Mouse (Mus musculus) forebrain, embryonic 14.5 days (tissue): ENCODE measurements around the gene 1810043G02Rik. TPM values are rescaled to one million over a fixed set of nuclear protein-coding genes. Genes with fewer than 3 reads are reported as not detected.
"Not testable (repeated sequence)": the region's sequence is repeated elsewhere in the genome, so short reads cannot be mapped to it uniquely, and the experiment has no call there.

Experiments
- ATAC-seq: fragments of 200-750 bp; cut with Nextera tagmentation; 2 replicates; pipeline ENCODE4 v1.8.0; 2017; ENCODE audit warnings: mild to moderate bottlenecking, moderate library complexity
- DNase-seq: peaks from one replicate; pipeline ENCODE4 v3.0.0-alpha.2; 2015; ENCODE audit warnings: low spot score
- H3K27ac ChIP-seq: fragments of 300-500 bp; sonication (generic); 2 replicates; pipeline ENCODE4 v1.5.1; 2014; ENCODE audit warnings: low read depth, mild to moderate bottlenecking, control low read depth, low read length, moderate library complexity
- H3K27me3 ChIP-seq: fragments of 300-500 bp; sonication (generic); replicated peaks from 2 replicates; pipeline ENCODE4 v1.6.1; 2014; ENCODE audit warnings: low read length, control low read depth, mixed read lengths; ENCODE audit not compliant: control insufficient read depth, insufficient read depth
- H3K36me3 ChIP-seq: fragments of 300-500 bp; sonication (generic); 2 replicates; pipeline ENCODE4 v1.6.1; 2014; ENCODE audit warnings: low read length, control low read depth; ENCODE audit not compliant: control insufficient read depth, insufficient read depth
- H3K4me1 ChIP-seq: fragments of 300-500 bp; sonication (generic); 2 replicates; pipeline ENCODE4 v1.6.1; 2014; ENCODE audit warnings: antibody characterized with exemption, low read length, control low read depth; ENCODE audit not compliant: control insufficient read depth, insufficient read depth
- H3K4me2 ChIP-seq: fragments of 300-500 bp; sonication (generic); 2 replicates; pipeline ENCODE4 v1.6.1; 2014; ENCODE audit warnings: mild to moderate bottlenecking, control low read depth, low read length
- H3K4me3 ChIP-seq: fragments of 300-500 bp; sonication (generic); 2 replicates; pipeline ENCODE4 v1.5.1; 2014; ENCODE audit warnings: low read depth, low read length, control low read depth
- H3K9ac ChIP-seq: fragments of 300-500 bp; sonication (generic); 2 replicates; pipeline ENCODE4 v1.6.1; 2014; ENCODE audit warnings: mild to moderate bottlenecking, low read length, control low read depth, moderate library complexity
- H3K9me3 ChIP-seq: fragments of 300-500 bp; sonication (generic); replicated peaks from 2 replicates; pipeline ENCODE4 v1.6.1; 2016; ENCODE audit warnings: low read length, control low read depth, mixed read lengths; ENCODE audit not compliant: control insufficient read depth
- WGBS: fragments of 180-500 bp; shearing (Covaris S2); extraction: QIAGEN DNeasy Blood & Tissue Kit; methylation state at CpG from one replicate; pipeline ENCODE4 v1.1.7; 2014; 5-methylcytosine and 5-hydroxymethylcytosine counted together
- polyA plus RNA-seq: library from polyadenylated mRNA; unstranded; fragments of >200 nt; fragmentation: Nextera tagmentation; extraction: Ambion mirVana; gene quantifications from 2 replicates; pipeline ENCODE4 v1.2.1, GENCODE M21; 2014

Gene 1810043G02Rik
- polyA plus RNA-seq, 1 experiment from 2014 or later = 31.0 TPM

DNA sequence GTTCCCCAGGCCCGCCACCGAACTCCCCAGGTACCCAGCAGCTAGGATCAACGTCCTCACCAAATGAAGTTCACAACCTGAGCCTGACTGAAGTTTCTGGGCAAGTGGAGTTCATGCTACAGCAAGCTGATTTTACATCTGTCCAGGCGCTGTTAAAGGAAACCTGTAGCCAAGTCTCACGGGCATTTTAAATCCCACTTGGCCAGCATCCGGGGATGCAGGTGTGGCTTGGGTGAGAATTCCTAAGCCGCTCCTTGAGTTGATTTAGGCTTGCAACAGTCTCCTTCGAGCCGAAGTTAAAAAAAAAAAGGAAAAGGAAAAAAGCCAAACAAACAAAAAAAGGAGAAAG is 31.6 kb downstream of the 1810043G02Rik start, which contains the start of gene Pfkl:
TSS of gene Pfkl (minus strand) at position 139 of the 349 bp plus-strand sequence.
- peak within 1 kb of the TSS; percentile 93 for H3K27ac ChIP-seq
- H3K9me3 ChIP-seq = no peaks in the 10 kb centered on the region
- peaks cover 14% of the 10 kb centered on the region for H3K4me1 ChIP-seq
- H3K4me2 ChIP-seq = peak within 1 kb of the TSS; percentile 61
- DNase-seq = no peak
- no peaks in the 10 kb centered on the region for H3K36me3 ChIP-seq
- H3K9ac ChIP-seq = peak within 1 kb of the TSS; percentile 88
- H3K27me3 ChIP-seq = no peaks in the 10 kb centered on the region
- WGBS = under 1% methylated on average over 9 of the region's 9 CpGs
- peak; percentile 18 for ATAC-seq
- peak within 1 kb of the TSS; percentile 75 for H3K4me3 ChIP-seq

DNA sequence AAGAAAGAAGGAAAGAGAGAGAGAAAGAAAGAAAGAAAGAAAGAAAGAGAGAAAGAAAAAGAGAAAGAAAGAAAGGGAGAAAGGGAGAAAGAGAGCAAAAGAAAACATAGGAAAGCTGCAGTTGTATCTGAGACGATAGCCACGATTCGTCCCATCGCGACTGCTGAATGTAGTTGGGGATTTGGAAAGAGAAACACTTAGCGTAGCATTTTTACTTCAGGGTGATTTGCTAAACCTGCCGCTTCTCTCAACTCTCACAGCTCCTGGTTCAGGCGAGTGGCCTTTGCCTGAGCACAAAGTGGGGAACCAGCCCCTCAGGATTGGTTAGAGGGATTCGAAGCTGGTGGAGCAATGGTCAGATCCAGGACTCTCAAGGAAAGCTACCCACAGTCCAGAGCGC is 32.0 kb downstream of the 1810043G02Rik start:
- H3K27ac ChIP-seq = no peak overlapping the region
- H3K4me2 ChIP-seq = peak overlapping the region; percentile 61; the same call in 1 of the 2 replicates
- no peaks in the 10 kb centered on the region for H3K9me3 ChIP-seq
- H3K4me1 ChIP-seq = peaks cover 14% of the 10 kb centered on the region
- no peak overlapping the region for H3K4me3 ChIP-seq
- WGBS = 17% methylated on average over 10 of the region's 10 CpGs
- H3K27me3 ChIP-seq = no peaks in the 10 kb centered on the region
- ATAC-seq = no peak
- H3K36me3 ChIP-seq = no peaks in the 10 kb centered on the region
- H3K9ac ChIP-seq = no peak overlapping the region
- DNase-seq = no peak

DNA sequence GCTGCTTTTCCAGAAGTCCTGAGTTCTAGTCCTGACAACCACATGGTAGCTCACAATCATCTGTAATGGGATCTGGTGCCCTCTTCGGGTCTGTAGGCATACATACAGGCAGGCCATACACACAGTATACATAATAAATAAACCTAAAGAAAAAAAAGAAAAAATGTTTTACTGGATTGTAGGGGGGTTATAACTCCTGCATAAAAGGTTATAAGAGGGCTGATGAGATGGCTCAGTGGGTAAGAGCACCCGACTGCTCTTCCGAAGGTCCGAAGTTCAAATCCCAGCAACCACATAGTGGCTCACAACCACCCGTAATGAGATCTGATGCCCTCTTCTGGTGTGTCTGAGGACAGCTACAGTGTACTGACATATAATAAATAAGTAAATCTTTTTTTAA is 32.8 kb downstream of the 1810043G02Rik start:
- peaks cover 14% of the 10 kb centered on the region for H3K4me1 ChIP-seq
- 95% methylated on average over 5 of the region's 5 CpGs for WGBS
- not testable (repeated sequence) for H3K27ac ChIP-seq, DNase-seq, H3K9ac ChIP-seq, ATAC-seq, H3K36me3 ChIP-seq, H3K4me3 ChIP-seq, H3K27me3 ChIP-seq, H3K9me3 ChIP-seq, H3K4me2 ChIP-seq

DNA sequence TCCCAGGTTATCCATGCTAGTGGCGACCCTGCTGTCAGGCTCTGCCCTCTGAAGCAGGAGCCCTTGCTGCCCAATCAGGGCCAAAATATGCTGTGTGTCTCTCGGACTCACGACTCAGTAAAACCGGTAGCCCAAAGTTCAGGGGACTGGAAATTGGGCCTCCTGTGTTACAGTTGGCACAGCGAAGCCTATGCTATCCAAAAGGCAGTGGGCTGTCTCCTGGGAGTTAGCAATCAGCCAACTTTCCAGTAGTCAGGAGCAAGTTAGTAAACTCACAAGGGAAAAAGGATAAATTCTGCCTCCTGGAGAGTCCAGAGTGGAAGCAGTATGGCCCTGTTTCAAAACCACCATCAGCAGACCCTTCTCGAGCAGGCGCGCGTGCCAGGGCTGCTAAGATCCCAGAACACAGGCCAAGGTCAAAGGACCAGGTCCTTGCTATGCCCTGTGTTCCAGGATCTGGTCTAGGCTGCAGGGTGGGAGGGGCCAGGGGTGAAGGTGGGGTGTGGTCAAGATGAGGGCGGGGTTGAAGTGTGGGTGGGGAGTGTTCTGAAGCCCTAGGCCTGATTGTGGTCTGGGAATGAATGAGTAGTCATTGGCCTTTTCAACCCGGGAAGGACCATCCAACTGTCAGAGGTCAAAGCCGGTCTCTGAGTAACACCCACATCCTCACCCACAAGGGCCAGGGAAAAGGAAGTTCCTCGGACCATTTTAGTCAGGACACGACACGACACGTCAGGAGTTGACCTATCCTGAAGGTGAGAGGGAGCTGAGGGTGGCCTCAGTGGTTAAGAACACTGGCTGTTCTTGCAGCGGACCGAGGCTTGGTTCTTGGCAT is 34.6 kb downstream of the 1810043G02Rik start:
- H3K9ac ChIP-seq = no peak overlapping the region
- H3K4me3 ChIP-seq = no peak overlapping the region
- H3K4me2 ChIP-seq = no peak overlapping the region
- no peak overlapping the region for H3K27ac ChIP-seq
- no peaks in the 10 kb centered on the region for H3K27me3 ChIP-seq
- WGBS = 95% methylated on average over 18 of the region's 18 CpGs
- H3K36me3 ChIP-seq = no peaks in the 10 kb centered on the region
- no peaks in the 10 kb centered on the region for H3K9me3 ChIP-seq
- no peak for DNase-seq
- H3K4me1 ChIP-seq = peaks cover 9% of the 10 kb centered on the region
- no peak for ATAC-seq

DNA sequence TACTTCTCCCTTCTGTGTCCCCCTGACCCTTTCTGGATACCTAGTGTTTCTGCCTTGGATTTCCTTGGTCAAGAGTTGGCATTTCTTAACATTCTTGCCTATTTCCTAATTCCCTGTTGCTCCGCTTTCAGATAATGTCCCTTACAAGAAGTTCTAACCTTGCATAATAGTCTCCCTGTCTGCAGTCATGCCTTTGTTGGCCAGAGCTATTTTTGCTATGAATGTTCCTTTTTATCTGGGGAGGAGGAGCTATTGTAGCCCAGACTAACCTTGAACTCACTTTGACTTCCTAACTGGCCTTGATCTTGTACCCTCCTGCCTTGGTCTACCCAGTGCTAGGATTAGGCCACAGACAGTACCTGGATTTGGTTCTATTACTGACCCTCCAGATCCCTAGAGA is 37.2 kb downstream of the 1810043G02Rik start:
- no peak for ATAC-seq
- no peak overlapping the region for H3K4me2 ChIP-seq
- DNase-seq = no peak
- H3K9ac ChIP-seq = no peak overlapping the region
- H3K27me3 ChIP-seq = no peaks in the 10 kb centered on the region
- H3K4me3 ChIP-seq = no peak overlapping the region
- no peaks in the 10 kb centered on the region for H3K9me3 ChIP-seq
- H3K4me1 ChIP-seq = no peaks in the 10 kb centered on the region
- H3K36me3 ChIP-seq = no peaks in the 10 kb centered on the region
- WGBS = 92% methylated on average over 1 of the region's 1 CpGs
- no peak overlapping the region for H3K27ac ChIP-seq

DNA sequence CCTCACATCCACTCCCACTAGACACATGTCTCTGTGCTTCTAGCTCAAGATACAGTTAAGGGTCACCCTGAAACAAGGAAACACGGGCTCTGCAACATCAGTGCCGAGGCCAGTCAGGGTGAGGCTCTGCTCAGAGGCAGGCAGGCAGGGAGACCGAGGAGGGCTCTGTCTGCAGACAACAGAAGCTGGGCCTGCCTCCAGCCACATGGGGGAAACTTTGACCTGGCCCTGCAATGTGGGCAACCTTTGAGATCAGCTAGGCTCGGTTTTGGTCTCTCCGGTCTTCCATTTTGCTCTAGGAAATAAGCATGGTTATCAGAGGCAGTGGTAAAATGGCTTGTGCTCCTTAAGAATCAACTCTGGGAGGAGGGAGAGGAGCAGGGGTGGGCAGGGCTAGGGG is 38.0 kb downstream of the 1810043G02Rik start:
- no peaks in the 10 kb centered on the region for H3K4me1 ChIP-seq
- H3K9me3 ChIP-seq = no peaks in the 10 kb centered on the region
- H3K36me3 ChIP-seq = no peaks in the 10 kb centered on the region
- no peak overlapping the region for H3K4me3 ChIP-seq
- H3K4me2 ChIP-seq = no peak overlapping the region
- WGBS = 55% methylated on average over 5 of the region's 5 CpGs
- DNase-seq (no peak), ATAC-seq (no peak)
- no peak overlapping the region for H3K9ac ChIP-seq
- H3K27me3 ChIP-seq = no peaks in the 10 kb centered on the region
- H3K27ac ChIP-seq = no peak overlapping the region

DNA sequence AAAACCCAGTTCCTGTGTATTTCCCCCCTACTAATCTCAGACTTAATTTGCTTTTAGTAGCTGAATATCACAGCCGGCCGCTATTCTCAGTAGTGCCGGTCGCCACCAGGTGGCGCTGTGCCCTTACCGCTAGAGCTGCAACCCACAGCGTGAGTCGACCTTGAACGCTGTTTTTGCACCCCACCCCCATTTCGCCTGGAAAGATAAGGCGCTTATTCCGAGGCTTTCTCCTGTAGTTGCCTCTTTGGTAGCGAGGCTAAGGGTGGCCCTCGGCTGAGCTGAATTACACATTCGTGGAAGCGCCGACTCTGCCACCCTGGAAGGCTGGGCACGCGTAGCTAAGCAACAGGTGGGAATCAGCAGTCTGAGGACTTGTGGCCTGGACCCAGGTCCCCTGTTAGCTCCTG is 40.5 kb downstream of the 1810043G02Rik start:
- Histone ChIP-seq H3K36me3 (no peaks in the 10 kb centered on the region), H3K9me3 (no peaks in the 10 kb centered on the region), H3K4me3 (peak overlapping the region; percentile 13; the same call in 1 of the 2 replicates), H3K27me3 (no peaks in the 10 kb centered on the region), H3K27ac (no peak overlapping the region), H3K4me1 (no peaks in the 10 kb centered on the region), H3K4me2 (peak overlapping the region; percentile 53), H3K9ac (peak overlapping the region; percentile 36; the same call in 1 of the 2 replicates)
- 16% methylated on average over 19 of the region's 19 CpGs for WGBS
- DNase-seq (peak; percentile 92), ATAC-seq (peak; percentile 73)

DNA sequence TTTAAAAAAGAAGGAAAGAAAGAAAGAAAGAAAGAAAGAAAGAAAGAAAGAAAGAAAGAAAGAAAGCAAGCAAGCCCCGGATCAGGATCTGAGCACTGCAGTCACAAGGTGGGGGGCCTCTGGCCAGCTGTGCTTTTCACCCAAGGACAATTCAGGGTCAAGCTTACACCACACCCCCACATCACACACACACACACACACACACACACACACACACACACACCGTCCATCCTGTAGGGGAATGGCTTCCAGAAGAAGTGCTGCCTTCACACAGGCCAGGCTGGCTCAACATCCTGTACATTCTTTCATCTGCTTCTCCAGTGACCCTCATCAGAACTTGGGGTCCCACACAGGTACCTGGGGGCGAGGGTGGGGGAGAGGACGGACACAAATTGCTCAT is 41.0 kb downstream of the 1810043G02Rik start:
- no peak for DNase-seq
- H3K4me3 ChIP-seq = no peak overlapping the region
- H3K4me2 ChIP-seq = no peak overlapping the region
- no peaks in the 10 kb centered on the region for H3K9me3 ChIP-seq
- H3K27ac ChIP-seq = no peak overlapping the region
- 76% methylated on average over 4 of the region's 4 CpGs for WGBS
- H3K9ac ChIP-seq = no peak overlapping the region
- H3K36me3 ChIP-seq = no peaks in the 10 kb centered on the region
- H3K27me3 ChIP-seq = no peaks in the 10 kb centered on the region
- ATAC-seq = no peak
- no peaks in the 10 kb centered on the region for H3K4me1 ChIP-seq

DNA sequence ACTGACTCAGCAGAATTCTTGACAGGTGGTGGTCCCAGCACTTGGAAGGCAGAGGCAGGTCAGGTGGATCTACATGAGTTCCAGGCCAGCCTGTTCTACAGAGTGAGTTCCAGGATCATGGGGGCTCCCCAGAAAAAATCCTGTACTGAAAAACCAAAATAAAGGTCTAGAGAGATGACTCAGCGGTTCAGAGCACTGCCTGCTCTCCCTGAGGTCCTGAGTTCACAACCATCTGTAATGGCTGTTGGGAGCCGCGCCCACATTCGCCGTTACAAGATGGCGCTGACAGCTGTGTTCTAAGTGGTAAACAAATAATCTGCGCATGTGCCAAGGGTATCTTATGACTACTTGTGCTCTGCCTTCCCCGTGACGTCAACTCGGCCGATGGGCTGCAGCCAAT is 41.7 kb downstream of the 1810043G02Rik start:
- H3K4me2 ChIP-seq, H3K27ac ChIP-seq, H3K36me3 ChIP-seq, H3K9me3 ChIP-seq, H3K4me3 ChIP-seq, ATAC-seq, H3K9ac ChIP-seq, H3K27me3 ChIP-seq, H3K4me1 ChIP-seq, DNase-seq: not testable (repeated sequence)
- WGBS = 90% methylated on average over 6 of the region's 11 CpGs
